Mouse (Mus musculus): Measurements from ENCODE around the gene Slc8b1.
A peak's percentile ranks its signal among the peaks of the same experiment; 100 is the strongest.
"Not testable (repeated sequence)": the region's sequence is repeated elsewhere in the genome, so short reads cannot be mapped to it uniquely, and the experiment has no call there.

Slc8b1 gene

GRCm38 (mm10) chr5:120495703-120496226 lies 15.2 kb upstream of the Slc8b1 start:
- no peak for DNase-seq (ENCODE audit: low spot score)

GRCm38 (mm10) chr5:120497071-120497470 lies 13.9 kb upstream of the Slc8b1 start:
- DNase-seq (ENCODE audit: low spot score): no peak

- no peak for DNase-seq (ENCODE audit: low spot score)
Observed at GRCm38 (mm10) chr5:120499202-120499601, 11.8 kb upstream of the Slc8b1 start.

- DNase-seq (ENCODE audit: low spot score): not testable (repeated sequence)
Observed at GRCm38 (mm10) chr5:120500609-120501008, 10.4 kb upstream of the Slc8b1 start.

- no peak for DNase-seq (ENCODE audit: low spot score)
Observed at GRCm38 (mm10) chr5:120502147-120502621, 8.8 kb upstream of the Slc8b1 start.

- no peak for DNase-seq (ENCODE audit: low spot score)
Observed at GRCm38 (mm10) chr5:120502675-120503143, 8.3 kb upstream of the Slc8b1 start.

- peak; percentile 94 for DNase-seq (ENCODE audit: low spot score)
Observed at GRCm38 (mm10) chr5:120503144-120503795, 7.7 kb upstream of the Slc8b1 start, which contains the start of gene Plbd2. Plbd2 (minus strand) TSS chr5:120503625.

- peak; percentile 88 for DNase-seq (ENCODE audit: low spot score)
Observed at GRCm38 (mm10) chr5:120505368-120505767, 5.6 kb upstream of the Slc8b1 start.

- no peak for DNase-seq (ENCODE audit: low spot score)
Observed at GRCm38 (mm10) chr5:120505781-120506180, 5.2 kb upstream of the Slc8b1 start.

GRCm38 (mm10) chr5:120506490-120506889 lies 4.5 kb upstream of the Slc8b1 start:
- no peak for DNase-seq (ENCODE audit: low spot score)

- no peak for DNase-seq (ENCODE audit: low spot score)
Observed at GRCm38 (mm10) chr5:120507311-120507710, 3.7 kb upstream of the Slc8b1 start.

- DNase-seq (ENCODE audit: low spot score): no peak
Observed at GRCm38 (mm10) chr5:120511643-120512220, 764 bp downstream of the Slc8b1 start.

GRCm38 (mm10) chr5:120512911-120513555 lies 2.1 kb downstream of the Slc8b1 start:
- DNase-seq (ENCODE audit: low spot score): no peak

- DNase-seq (ENCODE audit: low spot score): no peak
Observed at GRCm38 (mm10) chr5:120514031-120514677, 3.2 kb downstream of the Slc8b1 start.

GRCm38 (mm10) chr5:120514754-120515153 lies 3.8 kb downstream of the Slc8b1 start:
- DNase-seq (ENCODE audit: low spot score): peak; percentile 67

GRCm38 (mm10) chr5:120515451-120515850 lies 4.5 kb downstream of the Slc8b1 start:
- DNase-seq (ENCODE audit: low spot score): no peak

- DNase-seq (ENCODE audit: low spot score): no peak
Observed at GRCm38 (mm10) chr5:120516221-120516984, 5.4 kb downstream of the Slc8b1 start.

GRCm38 (mm10) chr5:120517552-120517951 lies 6.6 kb downstream of the Slc8b1 start:
- no peak for DNase-seq (ENCODE audit: low spot score)

GRCm38 (mm10) chr5:120522649-120523048 lies 11.7 kb downstream of the Slc8b1 start:
- DNase-seq (ENCODE audit: low spot score): peak; percentile 69

- DNase-seq (ENCODE audit: low spot score): no peak
Observed at GRCm38 (mm10) chr5:120524736-120525135, 13.8 kb downstream of the Slc8b1 start.

- no peak for DNase-seq (ENCODE audit: low spot score)
Observed at GRCm38 (mm10) chr5:120525737-120526136, 14.8 kb downstream of the Slc8b1 start.
